Mouse (Mus musculus): ENCODE measurements at regions not wholly inside any gene's neighbourhood (a gene's known extent, or its start where the extent isn't known, plus 50 kb on each side); places are given as distances from the start of the nearest gene placed in this dataset.
A peak's percentile ranks its signal among the peaks of the same experiment; 100 is the strongest.
"Not testable (repeated sequence)": the region's sequence is repeated elsewhere in the genome, so short reads cannot be mapped to it uniquely, and the experiment has no call there.

DNA sequence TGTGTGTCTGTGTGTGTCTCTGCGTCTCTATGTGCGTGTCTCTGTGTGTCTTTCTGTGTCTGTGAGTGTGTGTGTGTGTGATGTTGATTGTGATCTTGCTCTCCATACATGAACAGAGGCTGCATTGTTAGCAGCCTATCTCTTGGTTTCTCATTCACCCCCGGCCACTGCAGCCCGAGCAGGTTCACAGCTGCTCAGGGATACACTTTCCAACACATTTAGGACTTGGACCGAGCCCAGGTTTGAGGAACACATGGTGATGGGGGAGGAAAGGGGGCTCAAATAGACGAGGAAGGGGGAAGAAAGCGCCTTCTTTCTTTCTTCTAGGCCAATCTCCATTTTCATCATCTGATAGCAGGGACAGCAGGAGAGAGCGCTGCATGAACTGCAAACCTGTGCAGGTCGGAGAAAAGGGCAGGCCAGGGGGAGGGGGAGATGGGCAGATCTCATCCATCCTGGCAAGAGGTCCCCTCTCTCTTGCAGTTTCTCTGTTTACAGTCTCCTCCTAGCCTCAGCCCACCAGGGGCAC lies 123.2 kb downstream of the Zfp36l1 start:
- DNase-seq = no peak

GRCm38 (mm10) chr12:79988401-79989358 lies 124.1 kb downstream of the Zfp36l1 start:
- DNase-seq = no peak

DNA sequence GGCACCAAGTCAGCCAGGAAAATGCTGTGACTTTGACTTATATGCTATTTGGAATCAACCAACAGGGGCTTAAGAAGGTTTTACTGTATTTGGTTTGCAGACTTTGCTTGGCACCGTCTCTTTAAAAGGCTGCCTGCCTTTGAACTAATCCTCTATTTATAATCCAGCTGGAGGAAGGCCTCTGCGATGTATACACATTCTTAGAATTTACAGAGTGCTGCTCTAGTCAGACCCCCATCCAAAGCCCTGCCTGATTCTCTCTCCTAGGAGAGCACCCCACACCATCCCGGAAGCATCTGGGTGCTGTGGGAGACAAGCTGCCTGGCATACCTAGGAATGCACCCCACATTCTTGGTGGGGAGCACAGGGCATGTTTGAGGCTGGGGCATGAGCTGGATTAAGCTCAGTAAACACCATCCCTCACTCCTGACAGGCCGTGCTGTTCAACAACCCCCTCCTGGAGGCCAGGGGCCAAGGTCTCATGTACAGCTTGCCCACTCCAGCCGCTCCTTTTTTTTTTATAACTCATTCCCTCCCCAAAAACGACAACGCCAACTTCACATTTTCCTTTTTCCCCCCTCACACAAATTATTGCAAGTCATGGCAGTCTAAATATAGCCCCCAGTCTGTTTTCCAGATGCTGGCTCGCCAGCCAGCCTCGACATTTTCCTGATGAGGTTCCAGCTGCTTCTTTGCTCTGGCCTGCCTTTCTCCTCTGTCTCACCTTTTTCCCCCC lies 126.4 kb downstream of the Zfp36l1 start:
- no peak for DNase-seq

DNA sequence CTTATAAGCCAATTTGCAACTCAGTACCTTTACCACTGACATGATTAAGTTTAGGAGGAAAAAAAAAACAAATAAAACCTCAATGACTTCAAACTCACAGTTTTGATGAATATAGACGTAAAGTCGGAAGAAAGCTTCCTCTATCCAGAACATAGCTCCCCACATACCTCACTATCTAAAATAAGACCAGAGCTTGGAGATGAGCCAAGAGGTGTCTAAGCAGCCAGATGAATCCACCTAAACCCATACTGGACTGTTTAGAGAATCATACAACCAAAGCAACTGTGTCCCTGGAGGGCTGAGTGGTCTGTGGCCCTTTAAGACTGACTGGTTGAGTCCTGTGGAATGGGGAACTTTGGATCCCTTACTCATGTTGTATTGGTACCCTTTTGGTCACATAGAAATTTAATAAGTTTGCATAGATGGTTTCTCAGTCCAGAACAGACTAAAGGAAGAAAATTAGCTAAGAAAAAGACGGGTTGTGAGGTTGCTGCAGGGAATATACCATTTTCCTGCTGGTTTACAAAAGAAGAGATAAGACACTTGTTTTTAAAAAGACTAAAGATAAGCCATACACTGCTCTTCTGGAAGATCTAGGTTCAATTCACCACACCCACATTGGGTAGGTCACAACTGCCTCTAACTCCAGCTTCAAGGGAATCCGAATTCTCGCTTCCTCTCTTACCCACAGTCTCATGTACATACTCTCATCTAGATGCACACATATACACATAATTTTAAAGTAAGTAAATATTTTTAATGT lies 127.6 kb downstream of the Zfp36l1 start:
- DNase-seq = no peak

- no peak for DNase-seq
Measured at GRCm38 (mm10) chr12:79984025-79984790, 128.6 kb downstream of the Zfp36l1 start.

DNA sequence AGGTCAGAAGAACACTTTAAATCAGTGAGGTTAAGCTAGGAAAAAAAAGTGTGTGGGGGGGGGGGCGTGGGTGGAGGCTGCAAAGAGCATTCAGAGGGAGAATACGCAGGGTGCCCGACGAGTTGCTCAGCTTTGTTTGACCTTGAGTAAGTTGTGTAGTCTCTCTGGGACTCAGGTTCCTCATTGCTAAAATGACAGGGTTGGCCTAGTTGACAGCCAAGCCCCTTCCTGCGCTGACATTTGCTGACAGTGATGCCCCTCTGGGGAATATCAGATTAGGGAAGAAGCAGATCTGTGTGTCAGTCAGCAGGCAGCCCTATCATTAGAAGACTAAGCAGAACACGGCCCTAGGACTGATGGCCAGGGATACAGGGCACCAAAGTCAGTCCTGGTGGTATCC lies 129.6 kb downstream of the Zfp36l1 start:
- no peak for DNase-seq

DNA sequence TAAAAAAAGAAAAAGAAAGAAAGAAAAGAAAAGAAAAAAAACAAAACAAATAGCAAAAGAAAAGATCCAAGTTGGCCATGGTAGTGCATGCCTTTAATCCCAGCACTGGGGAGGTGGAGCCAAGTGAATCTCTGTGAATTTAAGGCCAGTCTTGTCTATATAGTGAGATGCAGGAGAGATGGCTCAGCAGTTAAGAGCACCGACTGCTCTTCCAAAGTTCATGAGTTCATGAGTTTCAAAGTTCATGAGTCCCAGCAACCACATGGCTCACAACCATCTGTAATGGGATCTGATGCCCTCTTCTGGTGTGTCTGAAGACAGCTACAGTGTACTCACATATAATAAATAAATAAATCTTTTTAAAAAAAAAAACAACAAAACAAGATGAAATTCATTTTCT lies 130.3 kb downstream of the Zfp36l1 start:
- not testable (repeated sequence) for DNase-seq

DNA sequence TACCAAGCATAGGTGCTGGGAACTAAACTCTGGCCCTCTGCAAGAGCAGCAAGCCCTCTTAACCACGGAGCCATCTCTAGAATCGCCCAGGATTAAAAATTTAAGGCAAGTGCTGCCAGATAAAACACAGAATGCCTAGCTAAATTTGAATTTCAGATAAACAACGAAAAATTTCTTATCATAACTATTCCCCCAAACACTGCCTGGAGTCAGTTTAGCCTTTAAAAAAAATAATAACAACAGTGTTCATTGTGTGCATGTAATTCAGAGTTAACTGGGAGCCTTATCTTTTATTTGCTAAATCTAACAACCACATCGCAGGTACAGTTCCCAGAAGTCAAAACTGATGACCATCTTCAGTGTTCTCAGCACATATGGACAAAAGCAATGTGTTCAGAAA lies 132.1 kb downstream of the Zfp36l1 start:
- no peak for DNase-seq

GRCm38 (mm10) chr12:79977136-79977535 lies 135.7 kb downstream of the Zfp36l1 start:
- no peak for DNase-seq

GRCm38 (mm10) chr12:79975466-79976239 lies 137.2 kb downstream of the Zfp36l1 start:
- DNase-seq = no peak

- no peak for DNase-seq
Measured at GRCm38 (mm10) chr12:79975050-79975449, 137.8 kb downstream of the Zfp36l1 start.

GRCm38 (mm10) chr12:79974530-79974929 lies 138.3 kb downstream of the Zfp36l1 start:
- DNase-seq = peak; percentile 68

- DNase-seq = no peak
Measured at GRCm38 (mm10) chr12:79973566-79974230, 139.1 kb downstream of the Zfp36l1 start.

GRCm38 (mm10) chr12:79970981-79971390 lies 141.8 kb downstream of the Zfp36l1 start:
- no peak for DNase-seq

- DNase-seq = peak; percentile 60
Measured at GRCm38 (mm10) chr12:79970227-79970901, 142.4 kb downstream of the Zfp36l1 start.

DNA sequence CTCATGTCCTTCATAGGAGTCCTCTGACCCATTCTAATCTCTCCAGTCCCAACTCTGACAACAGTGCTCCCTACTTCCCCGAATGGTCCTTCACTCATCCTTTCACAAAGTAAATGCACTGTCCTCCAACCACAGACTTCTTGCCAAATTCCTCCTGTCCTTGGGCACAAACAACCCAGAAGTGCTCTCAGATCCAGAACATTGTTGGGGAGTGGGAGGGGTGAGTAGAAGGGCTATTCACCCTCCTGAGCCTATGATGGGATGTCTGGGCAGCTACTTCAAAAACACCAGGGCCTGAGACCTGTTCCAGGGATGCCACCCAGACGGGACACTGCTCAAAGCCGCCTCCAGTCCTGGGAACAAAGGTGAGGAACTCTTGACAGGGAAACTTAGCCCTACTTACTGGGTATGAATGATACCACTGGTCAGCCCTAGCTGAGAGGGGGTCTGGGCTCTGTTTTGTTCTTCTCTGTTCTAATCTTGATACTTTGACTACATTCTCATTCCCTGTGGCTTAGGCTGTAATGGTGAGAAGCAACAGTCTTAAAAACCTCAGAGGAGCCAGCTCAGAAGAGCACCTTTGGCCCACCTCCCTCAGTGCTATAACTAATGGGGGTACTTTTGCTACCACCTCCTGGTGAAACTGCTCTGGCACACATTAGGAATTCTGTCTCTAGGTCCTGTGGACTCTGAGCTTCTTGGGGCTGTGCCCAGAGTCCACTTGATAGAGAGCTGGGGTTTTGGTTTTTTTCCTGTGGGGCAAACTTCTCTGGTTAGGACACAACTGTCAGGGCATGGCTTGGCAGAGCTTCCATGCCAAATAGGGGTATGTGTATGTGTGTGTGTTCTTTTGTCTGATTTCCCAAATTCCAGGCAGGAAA lies 143.2 kb downstream of the Zfp36l1 start:
- peak; percentile 72 for DNase-seq

DNA sequence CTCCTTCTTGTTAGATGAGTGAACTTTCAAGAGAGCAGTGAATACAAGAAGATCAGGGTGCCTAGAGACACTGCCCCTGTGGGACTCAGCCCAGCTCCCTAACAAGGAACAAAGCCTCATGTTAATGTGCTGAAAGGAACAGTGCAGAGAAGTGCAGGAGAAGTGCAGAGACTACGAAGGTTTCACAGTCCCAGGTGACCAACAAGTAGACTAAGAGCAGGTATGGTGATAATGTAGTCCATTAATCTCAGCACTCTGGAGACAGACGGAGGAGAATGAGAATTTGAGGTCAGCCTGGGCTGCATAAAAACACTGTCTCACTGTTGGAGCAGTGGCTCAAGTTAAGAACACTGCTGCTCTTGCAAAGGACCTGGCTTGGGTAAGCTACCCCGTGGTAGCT lies 144.1 kb downstream of the Zfp36l1 start:
- DNase-seq = no peak

GRCm38 (mm10) chr12:79967491-79968255 lies 145.1 kb downstream of the Zfp36l1 start:
- no peak for DNase-seq
